Mouse (Mus musculus) megakaryocyte, embryonic 14.5 days (primary cell): ENCODE results near the gene Gsn.

Experiments
- FLI1 ChIP-seq: IDR thresholded peaks from 2 replicates; pipeline ENCODE4 v1.6.1; 2012; ENCODE audit warnings: low read length, inconsistent platforms, mixed read lengths
- GATA1 ChIP-seq: IDR thresholded peaks from 3 replicates; pipeline ENCODE4 v1.6.1; 2012; ENCODE audit warnings: mixed read lengths, low read length, inconsistent platforms, borderline replicate concordance

DNA sequence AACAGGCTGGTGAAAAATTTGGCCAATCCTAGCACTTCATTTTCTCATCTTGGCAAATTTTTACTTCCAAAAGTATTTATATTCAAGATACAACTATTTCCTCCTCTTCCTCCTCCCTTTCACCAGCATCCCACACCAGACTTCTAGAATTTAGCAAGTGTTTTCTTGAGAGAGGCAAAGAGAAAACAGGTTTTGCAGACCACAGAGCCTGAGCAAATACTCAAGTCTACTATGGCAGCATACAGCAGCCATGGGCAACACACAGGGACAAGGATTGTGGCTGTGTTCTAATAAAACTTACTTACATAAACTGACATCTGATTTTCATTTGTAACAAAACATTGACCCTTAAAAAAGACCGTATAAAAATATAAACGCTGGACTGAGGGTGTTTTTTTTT is 75.0 kb downstream of the Gsn start:
- no peak for TF ChIP-seq FLI1
- no peak for TF ChIP-seq GATA1
